Mouse (Mus musculus) forebrain, embryonic 13.5 days (tissue): Measurements from ENCODE around the gene Olfr370. TPM values are rescaled to one million over a fixed set of nuclear protein-coding genes. Genes with fewer than 3 reads are reported as not detected.

ENCODE experiments used
- ATAC-seq: fragments of 200-750 bp; cut with Nextera tagmentation; 2 replicates; pipeline ENCODE4 v1.8.0; 2017
- H3K27ac ChIP-seq: fragments of 300-500 bp; sonication (generic); 2 replicates; pipeline ENCODE4 v1.5.1; 2015; ENCODE audit warnings: inconsistent platforms, mild to moderate bottlenecking, moderate library complexity
- H3K27me3 ChIP-seq: fragments of 300-500 bp; sonication (generic); 2 replicates; pipeline ENCODE4 v1.6.1; 2015; ENCODE audit warnings: mild to moderate bottlenecking, inconsistent platforms
- H3K36me3 ChIP-seq: fragments of 300-500 bp; sonication (generic); 2 replicates; pipeline ENCODE4 v1.6.1; 2015; ENCODE audit warnings: mild to moderate bottlenecking, inconsistent platforms; ENCODE audit not compliant: poor library complexity, severe bottlenecking
- H3K4me1 ChIP-seq: fragments of 300-500 bp; sonication (generic); 2 replicates; pipeline ENCODE4 v1.6.1; 2015; ENCODE audit warnings: inconsistent platforms
- H3K4me2 ChIP-seq: fragments of 300-500 bp; sonication (generic); 2 replicates; pipeline ENCODE4 v1.6.1; 2015; ENCODE audit warnings: inconsistent platforms, mild to moderate bottlenecking, moderate library complexity
- H3K4me3 ChIP-seq: fragments of 300-500 bp; sonication (generic); 2 replicates; pipeline ENCODE4 v1.5.1; 2015; ENCODE audit warnings: mild to moderate bottlenecking, inconsistent platforms
- H3K9ac ChIP-seq: fragments of 300-500 bp; sonication (generic); 2 replicates; pipeline ENCODE4 v1.6.1; 2015; ENCODE audit warnings: mild to moderate bottlenecking, inconsistent platforms
- H3K9me3 ChIP-seq: fragments of 300-500 bp; sonication (generic); replicated peaks from 2 replicates; pipeline ENCODE4 v1.6.1; 2016; ENCODE audit warnings: inconsistent platforms
- WGBS: fragments of 180-500 bp; shearing (Covaris S2); methylation state at CpG from one replicate; pipeline ENCODE4 v1.1.7; 2015; 5-methylcytosine and 5-hydroxymethylcytosine counted together
- polyA plus RNA-seq: library from polyadenylated mRNA; unstranded; fragments of >200 nt; fragmentation: Nextera tagmentation; extraction: Ambion mirVana; gene quantifications from 2 replicates; pipeline ENCODE4 v1.2.1, GENCODE M21; 2015

The Olfr370 gene
- polyA plus RNA-seq, 1 experiment from 2014 or later = not detected

DNA sequence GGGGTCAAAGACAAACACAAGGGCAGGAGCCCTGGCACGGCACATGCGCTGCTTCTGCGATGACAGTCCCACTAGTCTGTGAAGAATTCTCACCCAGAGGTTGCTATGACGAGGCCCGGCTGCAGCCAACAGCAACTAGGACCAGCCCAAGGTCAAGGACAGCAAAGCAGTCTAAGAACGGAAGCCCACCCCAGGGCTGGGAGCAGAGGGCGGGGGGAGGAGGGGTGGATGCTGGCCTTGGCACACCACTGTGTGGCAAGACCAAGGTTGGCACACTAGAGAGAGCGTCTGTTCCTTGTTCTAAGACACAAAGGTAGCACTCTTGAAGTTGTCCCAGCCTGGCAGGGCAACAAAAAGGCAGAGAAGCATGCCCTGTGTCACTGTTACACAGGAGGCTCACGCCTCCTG is 41.8 kb downstream of the Olfr370 start:
- ATAC-seq = no peak
- Histone ChIP-seq H3K4me2 (no peak overlapping the region), H3K9ac (no peak overlapping the region), H3K9me3 (no peaks in the 10 kb centered on the region), H3K36me3 (peaks cover 28% of the 10 kb centered on the region), H3K27me3 (no peaks in the 10 kb centered on the region), H3K27ac (no peak overlapping the region; the same call in 1 of the 2 replicates), H3K4me3 (no peak overlapping the region), H3K4me1 (peaks cover 52% of the 10 kb centered on the region)
- 63% methylated on average over 9 of the region's 9 CpGs for WGBS

DNA sequence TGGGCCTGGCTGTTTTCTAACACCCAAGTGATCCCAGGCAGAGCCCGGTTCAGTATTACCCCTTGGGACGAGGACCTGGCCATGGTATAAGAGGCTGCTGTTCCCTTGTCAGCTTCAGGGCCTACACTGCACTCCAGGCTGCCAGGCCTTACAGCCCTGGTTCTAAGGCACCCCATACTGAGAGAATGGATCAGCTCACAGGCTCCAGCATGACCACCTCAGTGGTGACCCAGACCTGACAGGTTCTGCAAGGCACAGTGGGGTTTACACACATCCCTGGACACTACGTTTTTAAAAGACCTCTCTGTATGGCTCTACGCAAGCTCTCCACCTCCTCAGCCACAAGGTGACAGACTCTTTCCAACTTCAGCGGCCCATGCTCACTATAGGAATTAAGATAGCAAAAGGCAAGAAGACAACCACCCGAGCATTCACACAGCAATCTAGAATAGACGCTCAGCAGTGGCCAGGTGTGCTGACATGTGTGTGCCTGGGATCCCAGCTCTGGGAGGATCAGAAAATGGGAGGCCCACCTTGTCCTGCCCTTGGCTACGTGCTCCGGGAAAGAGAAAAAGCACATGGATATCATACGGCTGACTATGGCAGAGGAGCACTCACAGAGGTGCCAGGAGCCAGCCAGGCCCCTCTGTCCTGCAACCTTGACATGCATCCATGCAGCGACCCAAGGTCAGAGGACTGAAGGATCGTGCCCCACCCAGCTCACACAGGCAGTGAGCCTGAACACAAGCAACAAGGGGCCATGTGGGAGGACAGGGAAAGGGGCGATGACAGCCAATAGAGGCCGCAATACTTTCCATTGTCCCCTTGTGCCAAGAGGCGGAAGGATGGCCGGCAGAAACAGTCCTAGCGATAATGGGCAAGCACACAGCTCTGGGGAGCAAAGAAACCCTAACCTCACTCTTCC is 42.8 kb downstream of the Olfr370 start:
- H3K4me1 ChIP-seq = peaks cover 52% of the 10 kb centered on the region
- H3K36me3 ChIP-seq = peaks cover 18% of the 10 kb centered on the region
- H3K9me3 ChIP-seq = no peaks in the 10 kb centered on the region
- H3K27me3 ChIP-seq = no peaks in the 10 kb centered on the region
- no peak for ATAC-seq
- WGBS = 76% methylated on average over 17 of the region's 17 CpGs
- no peak overlapping the region for H3K4me3 ChIP-seq
- H3K9ac ChIP-seq = no peak overlapping the region; the same call in 1 of the 2 replicates
- no peak overlapping the region for H3K27ac ChIP-seq
- no peak overlapping the region for H3K4me2 ChIP-seq

DNA sequence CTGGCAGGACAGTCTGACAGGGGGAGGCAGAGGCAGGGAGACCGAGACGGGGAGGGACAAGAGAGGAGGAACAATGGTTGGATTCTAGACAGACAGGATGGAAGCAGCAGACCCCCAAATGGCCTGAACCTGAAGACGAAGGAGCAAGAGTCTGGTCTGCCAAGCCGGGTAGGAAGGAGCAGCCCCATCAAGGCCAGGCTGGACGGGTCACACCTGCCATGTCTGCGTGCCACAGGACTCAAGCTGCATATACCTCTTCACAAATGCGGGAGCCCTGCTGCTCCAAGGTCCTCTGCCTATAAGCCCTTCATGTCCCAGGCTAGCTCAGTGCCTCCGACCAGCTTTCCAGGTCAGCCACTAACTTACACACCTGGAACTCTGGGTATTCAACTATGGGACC is 44.1 kb downstream of the Olfr370 start:
- Histone ChIP-seq H3K4me1 (peaks cover 52% of the 10 kb centered on the region), H3K4me3 (no peak overlapping the region), H3K27ac (no peak overlapping the region; the same call in 1 of the 2 replicates), H3K36me3 (peaks cover 21% of the 10 kb centered on the region), H3K4me2 (no peak overlapping the region), H3K27me3 (no peaks in the 10 kb centered on the region), H3K9ac (peak overlapping the region; percentile 38; the same call in 1 of the 2 replicates), H3K9me3 (no peaks in the 10 kb centered on the region)
- 90% methylated on average over 8 of the region's 8 CpGs for WGBS
- no peak for ATAC-seq

- no peaks in the 10 kb centered on the region for H3K27me3 ChIP-seq
- peaks cover 45% of the 10 kb centered on the region for H3K4me1 ChIP-seq
- H3K4me2 ChIP-seq = no peak overlapping the region
- no peak overlapping the region for H3K27ac ChIP-seq
- H3K9ac ChIP-seq = no peak overlapping the region
- H3K9me3 ChIP-seq = no peaks in the 10 kb centered on the region
- ATAC-seq = no peak
- no peak overlapping the region for H3K4me3 ChIP-seq
- 95% methylated on average over 8 of the region's 8 CpGs for WGBS
- peaks cover 26% of the 10 kb centered on the region for H3K36me3 ChIP-seq
These were observed 45.2 kb downstream of the Olfr370 start for GRCm38 (mm10) chr8:83580826-83581225.

DNA sequence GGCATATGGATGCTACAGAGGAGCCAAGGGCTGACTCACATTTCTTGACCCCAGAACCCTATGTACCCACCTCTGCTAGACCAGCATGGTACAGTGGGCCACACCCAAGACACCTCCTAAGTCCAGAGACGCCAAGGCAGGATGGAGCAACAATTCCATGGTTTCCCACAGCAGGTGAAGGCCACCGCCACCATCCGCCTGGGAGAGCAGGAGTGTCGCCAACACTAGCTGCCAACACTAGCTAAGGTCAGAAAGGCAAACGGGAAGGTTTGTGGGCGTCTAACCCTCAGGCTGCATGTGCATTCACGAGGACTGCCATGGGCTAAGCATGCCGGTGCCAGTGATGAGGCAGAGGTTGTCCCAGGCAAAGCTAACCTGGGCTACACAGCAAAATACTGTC is 46.6 kb downstream of the Olfr370 start:
- Histone ChIP-seq H3K4me2 (no peak overlapping the region), H3K4me3 (no peak overlapping the region), H3K9me3 (no peaks in the 10 kb centered on the region), H3K9ac (no peak overlapping the region), H3K4me1 (peaks cover 38% of the 10 kb centered on the region), H3K27me3 (no peaks in the 10 kb centered on the region), H3K36me3 (peaks cover 34% of the 10 kb centered on the region), H3K27ac (no peak overlapping the region)
- no peak for ATAC-seq
- 90% methylated on average over 8 of the region's 8 CpGs for WGBS

DNA sequence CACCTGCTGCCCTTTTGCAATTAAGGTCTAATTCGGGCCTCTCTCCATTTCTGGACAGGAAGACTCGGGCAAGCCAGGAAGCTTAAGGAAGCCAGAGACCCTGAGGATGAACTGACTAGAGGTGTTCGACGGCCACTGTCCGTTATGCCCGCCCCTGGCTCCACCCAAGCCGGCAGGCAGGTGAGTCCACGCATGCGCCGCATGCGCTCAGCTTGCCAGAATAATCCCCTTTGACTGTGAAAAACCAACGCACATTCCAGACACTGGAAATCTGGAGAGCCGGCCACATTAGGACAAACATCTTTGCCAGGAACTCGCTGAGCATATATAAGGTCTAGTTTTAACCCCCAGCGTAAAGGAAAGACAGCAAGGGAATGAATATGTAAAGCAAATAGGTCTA is 47.7 kb downstream of the Olfr370 start:
- no peak overlapping the region for H3K9ac ChIP-seq
- no peaks in the 10 kb centered on the region for H3K27me3 ChIP-seq
- no peaks in the 10 kb centered on the region for H3K9me3 ChIP-seq
- peaks cover 40% of the 10 kb centered on the region for H3K4me1 ChIP-seq
- H3K4me2 ChIP-seq = no peak overlapping the region
- ATAC-seq = no peak
- peaks cover 40% of the 10 kb centered on the region for H3K36me3 ChIP-seq
- H3K4me3 ChIP-seq = no peak overlapping the region
- no peak overlapping the region for H3K27ac ChIP-seq
- 88% methylated on average over 15 of the region's 15 CpGs for WGBS

DNA sequence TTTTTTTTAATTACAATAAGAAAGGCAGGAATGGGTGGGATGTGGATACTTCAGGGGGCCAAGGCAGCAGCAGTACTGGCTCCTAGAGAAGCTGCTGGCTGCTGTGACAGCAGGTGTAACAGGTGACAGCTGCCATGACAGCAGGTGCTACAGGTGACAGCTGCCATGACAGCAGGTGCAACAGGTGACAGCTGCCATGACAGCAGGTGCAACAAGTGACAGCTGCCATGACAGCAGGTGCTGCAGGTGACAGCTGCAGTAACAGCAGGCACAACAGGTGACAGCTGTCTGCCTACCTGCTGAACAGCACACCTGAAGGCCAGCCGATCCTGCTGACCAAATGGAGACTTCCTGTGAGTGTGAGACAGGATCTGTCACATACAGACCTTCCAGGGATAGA is 49.2 kb downstream of the Olfr370 start:
- Histone ChIP-seq H3K9me3 (no peaks in the 10 kb centered on the region), H3K27ac (no peak overlapping the region), H3K4me3 (no peak overlapping the region), H3K4me1 (peaks cover 30% of the 10 kb centered on the region), H3K36me3 (peaks cover 42% of the 10 kb centered on the region), H3K4me2 (no peak overlapping the region), H3K27me3 (no peaks in the 10 kb centered on the region), H3K9ac (no peak overlapping the region)
- 94% methylated on average over 1 of the region's 1 CpGs for WGBS
- ATAC-seq = no peak

- H3K4me2 ChIP-seq = no peak overlapping the region
- H3K36me3 ChIP-seq = peaks cover 42% of the 10 kb centered on the region
- no peaks in the 10 kb centered on the region for H3K27me3 ChIP-seq
- H3K9me3 ChIP-seq = no peaks in the 10 kb centered on the region
- ATAC-seq = no peak
- H3K9ac ChIP-seq = no peak overlapping the region
- no peak overlapping the region for H3K4me3 ChIP-seq
- H3K27ac ChIP-seq = no peak overlapping the region
- WGBS = 80% methylated on average over 3 of the region's 3 CpGs
- H3K4me1 ChIP-seq = peaks cover 33% of the 10 kb centered on the region
These were observed 49.8 kb downstream of the Olfr370 start for GRCm38 (mm10) chr8:83585333-83585732.

- Histone ChIP-seq H3K9ac (no peak overlapping the region), H3K4me2 (no peak overlapping the region), H3K9me3 (no peaks in the 10 kb centered on the region), H3K27ac (no peak overlapping the region), H3K4me3 (no peak overlapping the region), H3K27me3 (no peaks in the 10 kb centered on the region), H3K4me1 (peaks cover 47% of the 10 kb centered on the region), H3K36me3 (peaks cover 49% of the 10 kb centered on the region)
- 94% methylated on average over 6 of the region's 6 CpGs for WGBS
- ATAC-seq = no peak
These were observed 52.1 kb downstream of the Olfr370 start for GRCm38 (mm10) chr8:83587644-83588043.

DNA sequence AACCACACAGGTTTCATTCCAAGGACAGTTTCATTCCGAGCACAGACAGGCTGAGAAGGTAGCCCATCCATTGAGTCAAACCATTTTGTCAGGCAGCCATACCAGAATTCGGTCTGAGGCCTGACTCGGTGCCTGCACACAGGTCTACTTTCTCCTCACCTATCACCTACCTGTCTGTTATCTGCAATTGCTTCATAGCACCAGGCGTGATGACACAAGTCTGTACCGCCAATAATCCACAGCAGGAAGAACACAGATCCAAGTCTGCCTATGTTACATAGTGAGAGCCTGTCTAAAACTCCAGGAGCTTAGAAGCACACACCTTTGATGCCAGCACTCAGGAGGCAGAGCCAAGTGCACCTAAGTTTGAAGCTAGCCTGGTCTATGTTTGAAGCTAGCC is 53.3 kb downstream of the Olfr370 start:
- H3K27ac ChIP-seq = no peak overlapping the region
- H3K4me1 ChIP-seq = peaks cover 56% of the 10 kb centered on the region
- H3K36me3 ChIP-seq = peaks cover 44% of the 10 kb centered on the region
- H3K9ac ChIP-seq = no peak overlapping the region
- H3K4me2 ChIP-seq = no peak overlapping the region
- no peak overlapping the region for H3K4me3 ChIP-seq
- no peaks in the 10 kb centered on the region for H3K27me3 ChIP-seq
- 95% methylated on average over 5 of the region's 5 CpGs for WGBS
- H3K9me3 ChIP-seq = no peaks in the 10 kb centered on the region
- no peak for ATAC-seq

GRCm38 (mm10) chr8:83590488-83591023 is 55.0 kb downstream of the Olfr370 start:
- 84% methylated on average over 7 of the region's 7 CpGs for WGBS
- Histone ChIP-seq H3K4me1 (peaks cover 56% of the 10 kb centered on the region), H3K4me2 (peak overlapping the region; percentile 14; the same call in 1 of the 2 replicates), H3K27ac (no peak overlapping the region), H3K36me3 (peaks cover 30% of the 10 kb centered on the region), H3K9ac (no peak overlapping the region; the same call in 1 of the 2 replicates), H3K9me3 (no peaks in the 10 kb centered on the region), H3K27me3 (no peaks in the 10 kb centered on the region), H3K4me3 (no peak overlapping the region)
- no peak for ATAC-seq

- Histone ChIP-seq H3K9me3 (no peaks in the 10 kb centered on the region), H3K4me2 (peak overlapping the region; percentile 91), H3K27me3 (no peaks in the 10 kb centered on the region), H3K27ac (no peak overlapping the region), H3K36me3 (peaks cover 14% of the 10 kb centered on the region; the same call in 1 of the 2 replicates), H3K9ac (peak overlapping the region; percentile 95), H3K4me1 (peaks cover 46% of the 10 kb centered on the region), H3K4me3 (peak overlapping the region; percentile 92)
- ATAC-seq = no peak
- WGBS = 55% methylated on average over 3 of the region's 3 CpGs
These were observed 57.1 kb downstream of the Olfr370 start for GRCm38 (mm10) chr8:83592682-83593081.
